Mouse (Mus musculus) duodenum, adult 2 months (tissue): ENCODE measurements around the gene Vmn1r50. TPM values are rescaled to one million over a fixed set of nuclear protein-coding genes. Genes with fewer than 3 reads are reported as not detected.

Experiments used
- polyA plus RNA-seq: library from polyadenylated mRNA; depleted of rRNA; stranded (reverse); fragments of >200 nt; gene quantifications from 2 replicates; pipeline ENCODE4 v1.2.3, GENCODE M21; 2012; ENCODE audit warnings: low replicate concordance; rRNA removed

The Vmn1r50 gene
- not detected in 2 replicates for polyA plus RNA-seq

DNA sequence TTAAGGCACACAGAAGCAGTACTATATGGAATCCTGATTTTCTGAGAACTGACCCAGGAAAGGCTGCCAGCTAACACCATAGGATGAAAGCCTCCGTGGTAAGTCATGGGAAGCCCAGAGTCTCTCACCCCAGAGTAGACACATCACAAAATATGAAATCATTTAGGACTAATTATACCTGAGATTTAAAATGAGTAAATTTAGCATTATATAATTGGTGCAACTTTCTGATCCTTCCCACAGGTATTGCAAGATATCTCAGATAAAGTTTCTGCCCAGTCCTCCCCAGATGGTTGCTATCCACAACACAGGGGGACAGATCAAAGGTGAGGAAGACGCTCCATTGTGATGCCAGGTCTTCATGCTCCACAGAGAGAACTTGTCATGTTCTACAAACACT is at the start of gene Vmn1r50:
Gene Vmn1r50 (plus strand): TSS at position 301 of the 400 bp plus-strand sequence.

DNA sequence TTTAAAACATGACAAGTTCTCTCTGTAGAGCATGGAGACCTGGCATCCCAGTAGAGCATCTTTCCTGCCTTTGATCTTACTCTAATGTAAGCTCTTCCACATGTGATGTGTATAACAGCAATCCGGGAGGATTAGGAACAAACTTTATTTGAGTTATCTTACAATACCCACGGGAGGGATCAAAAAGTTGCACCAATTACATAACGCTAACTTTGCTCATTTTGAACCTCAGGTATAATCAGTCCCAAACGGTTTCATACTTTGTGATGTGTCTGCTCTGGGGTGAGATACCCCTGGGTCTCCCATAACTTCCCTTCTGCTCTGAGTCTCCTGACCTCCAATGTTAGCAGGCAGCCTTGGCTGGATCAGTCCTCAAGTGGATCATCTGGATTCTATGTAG is 22.8 kb upstream of the Vmn1r50 start, which contains the start of gene Vmn1r49:
Gene Vmn1r49 (minus strand): TSS at position 101 of the 400 bp plus-strand sequence.

DNA sequence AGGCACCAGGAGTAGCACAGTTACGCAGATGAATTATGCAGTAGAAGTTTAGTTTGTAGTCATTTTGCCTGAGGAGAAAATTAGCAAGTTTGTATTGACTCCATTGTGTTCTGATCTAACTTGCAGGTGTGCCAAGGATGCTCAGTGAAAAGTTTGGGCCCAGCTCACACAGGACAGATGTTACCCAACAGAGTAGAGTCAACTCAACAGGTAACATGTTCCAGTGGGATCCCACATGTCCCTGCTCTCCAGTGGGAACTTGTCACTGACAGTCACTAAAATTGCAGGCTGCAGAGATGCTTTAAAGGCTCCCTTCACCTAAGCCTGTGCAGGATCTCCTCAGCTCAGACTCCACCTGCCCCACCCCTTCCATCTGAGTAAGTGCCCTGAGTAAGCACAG is 21.1 kb downstream of the Vmn1r50 start, which contains the start of gene Vmn1r51:
Gene Vmn1r51 (plus strand): TSS at position 301 of the 400 bp plus-strand sequence.

Other genes starting within 250 kb of the Vmn1r50 start
- gene Vmn1r42, start 225.0 kb upstream of the Vmn1r50 start, polyA plus RNA-seq = not detected in 2 replicates
- gene Vmn1r43, start 225.0 kb upstream of the Vmn1r50 start, polyA plus RNA-seq = not detected in 2 replicates
- gene Vmn1r44, start 217.8 kb upstream of the Vmn1r50 start, polyA plus RNA-seq = not detected in 2 replicates
- gene Vmn1r45, start 160.8 kb upstream of the Vmn1r50 start, polyA plus RNA-seq = not detected in 2 replicates
- not detected in 2 replicates for gene Vmn1r46, start 132.1 kb upstream of the Vmn1r50 start, polyA plus RNA-seq
- not detected in 2 replicates for gene Vmn1r47, start 85.3 kb upstream of the Vmn1r50 start, polyA plus RNA-seq
- not detected in 2 replicates for gene Vmn1r48, start 64.6 kb upstream of the Vmn1r50 start, polyA plus RNA-seq
- not detected in 2 replicates for gene Vmn1r49, start 22.9 kb upstream of the Vmn1r50 start, polyA plus RNA-seq
- gene Vmn1r51, start 21.2 kb downstream of the Vmn1r50 start, polyA plus RNA-seq = not detected in 2 replicates
- gene Vmn1r52, start 73.4 kb downstream of the Vmn1r50 start, polyA plus RNA-seq = not detected in 2 replicates
- not detected in 2 replicates for gene V1ra8, start 101.4 kb downstream of the Vmn1r50 start, polyA plus RNA-seq
- 0.30 TPM in 1 of 2 replicates, not detected in the other for gene Vmn1r53, start 123.0 kb downstream of the Vmn1r50 start, polyA plus RNA-seq
- gene Vmn1r54, start 144.9 kb downstream of the Vmn1r50 start, polyA plus RNA-seq = not detected in 2 replicates
- gene BC048671, start 199.8 kb downstream of the Vmn1r50 start, polyA plus RNA-seq = not detected in 2 replicates
- 0.43 and 0.46 TPM in 2 replicates for gene Chst13, start 223.8 kb downstream of the Vmn1r50 start, polyA plus RNA-seq
- not detected in 2 replicates for gene Uroc1, start 231.9 kb downstream of the Vmn1r50 start, polyA plus RNA-seq